Mouse (Mus musculus): ENCODE measurements around the gene Pdzd2.
"Not testable (repeated sequence)": the region's sequence is repeated elsewhere in the genome, so short reads cannot be mapped to it uniquely, and the experiment has no call there.

Pdzd2 gene

GRCm38 (mm10) chr15:12371183-12371582 is 368.5 kb downstream of the Pdzd2 start:
- DNase-seq = peak; percentile 58 to 79

- DNase-seq = no peak
Measured at GRCm38 (mm10) chr15:12370096-12370495, 369.6 kb downstream of the Pdzd2 start.

GRCm38 (mm10) chr15:12368850-12369249 is 370.9 kb downstream of the Pdzd2 start:
- DNase-seq = no peak

GRCm38 (mm10) chr15:12368357-12368756 is 371.4 kb downstream of the Pdzd2 start:
- DNase-seq = no peak

- peak in 1 of 2 experiments; percentile 25 for DNase-seq
Measured at GRCm38 (mm10) chr15:12367306-12368080, 372.2 kb downstream of the Pdzd2 start.

- not testable (repeated sequence) for DNase-seq
Measured at GRCm38 (mm10) chr15:12366580-12367305, 373.0 kb downstream of the Pdzd2 start.

- no peak for DNase-seq
Measured at GRCm38 (mm10) chr15:12366072-12366469, 373.7 kb downstream of the Pdzd2 start.

GRCm38 (mm10) chr15:12365416-12366071 is 374.2 kb downstream of the Pdzd2 start:
- no peak for DNase-seq

- no peak for DNase-seq
Measured at GRCm38 (mm10) chr15:12364096-12364495, 375.6 kb downstream of the Pdzd2 start.

- DNase-seq = no peak
Measured at GRCm38 (mm10) chr15:12362701-12363040, 377.1 kb downstream of the Pdzd2 start.

- DNase-seq = no peak
Measured at GRCm38 (mm10) chr15:12362001-12362700, 377.6 kb downstream of the Pdzd2 start.

GRCm38 (mm10) chr15:12360519-12361212 is 379.1 kb downstream of the Pdzd2 start:
- DNase-seq = no peak

GRCm38 (mm10) chr15:12358384-12358783 is 381.3 kb downstream of the Pdzd2 start:
- DNase-seq = no peak

- no peak for DNase-seq
Measured at GRCm38 (mm10) chr15:12357459-12357858, 382.3 kb downstream of the Pdzd2 start.

GRCm38 (mm10) chr15:12355907-12356306 is 383.8 kb downstream of the Pdzd2 start:
- no peak for DNase-seq

GRCm38 (mm10) chr15:12355261-12355660 is 384.5 kb downstream of the Pdzd2 start:
- DNase-seq = no peak

GRCm38 (mm10) chr15:12354281-12354810 is 385.4 kb downstream of the Pdzd2 start:
- DNase-seq = no peak

GRCm38 (mm10) chr15:12351470-12351869 is 388.3 kb downstream of the Pdzd2 start:
- no peak for DNase-seq

GRCm38 (mm10) chr15:12349840-12350239 is 389.9 kb downstream of the Pdzd2 start:
- no peak for DNase-seq

- no peak for DNase-seq
Measured at GRCm38 (mm10) chr15:12348950-12349349, 390.8 kb downstream of the Pdzd2 start.

GRCm38 (mm10) chr15:12346916-12347315 is 392.8 kb downstream of the Pdzd2 start:
- DNase-seq = no peak

GRCm38 (mm10) chr15:12341401-12341758 is 398.3 kb downstream of the Pdzd2 start:
- no peak for DNase-seq

Measured in kidney, adult 8-10 months (tissue).